26 mouse cellular contexts compared by ENCODE assay signal in the genomic region with DNA sequence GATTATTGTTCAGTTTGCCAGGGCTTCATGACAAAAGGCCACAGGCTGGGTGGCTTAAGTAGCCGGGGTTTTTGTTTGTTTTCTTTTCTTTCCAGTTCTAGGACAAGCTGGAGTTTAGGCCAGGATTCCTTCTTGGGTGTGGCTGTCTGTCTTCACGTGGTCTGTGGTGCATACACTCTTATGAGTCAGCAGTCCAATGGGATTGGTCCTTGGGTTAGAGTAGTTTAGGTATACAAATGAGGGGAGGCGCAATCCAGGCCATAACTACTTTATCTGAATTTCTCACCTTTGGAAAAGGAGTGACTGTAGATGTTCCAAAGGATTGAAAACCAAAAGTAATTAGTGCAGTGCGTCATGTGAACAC. TPM values are rescaled to one million over a fixed set of nuclear protein-coding genes. Genes with fewer than 3 reads are reported as not detected.
DNase-seq lines count a peak whose midpoint lies in the region; ATAC-seq and TF ChIP-seq lines count a peak whose summit lies in the region.
"Had no signal": no experiment of that assay in that cellular context is flagged by ENCODE, and none has a peak within 500 bp of the region (broad histone marks: within the 10 kb centered on the region; RNA-seq: fewer than 3 reads in every experiment).

No protein-coding gene starts in this region.

- H3K4me1 ChIP-seq in liver, embryonic 11.5 days (replicated peaks; ENCODE audit: control insufficient read depth, insufficient read depth, low read length): peaks cover 2% of the 10 kb centered on the region; the same call in 1 of the 2 replicates
- H3K4me1 ChIP-seq in ES-Bruce4 (ENCODE audit: control insufficient read depth, insufficient read depth, low read length): peaks cover 3% of the 10 kb centered on the region

- H3K79me2 ChIP-seq in myocyte (ENCODE audit: control insufficient read depth, insufficient read depth): no peaks in the 10 kb centered on the region

- H3ac ChIP-seq in myocyte (ENCODE audit: control insufficient read depth, insufficient read length): no peak overlapping the region

- no peak for DNase-seq in liver, embryonic 11.5 days (ENCODE audit: low spot score)
- DNase-seq in liver: no peak
- peak; percentile 95 for DNase-seq in R1 (ENCODE audit: low read depth, low spot score)
- DNase-seq in lung, adult 18-20 months: no peak
- no peak for DNase-seq in adrenal gland, adult (ENCODE audit: inconsistent age in 2 of 2, low spot score in 1 of 2)
- DNase-seq: adrenal gland, postnatal 25 days; cerebellum, adult 9-11 months; forebrain, postnatal 0 days; gastrocnemius, postnatal 25 days; heart, adult 2 months; heart, postnatal 4 days; kidney, adult 8-10 months; kidney, postnatal 14 days; layer of hippocampus, postnatal 36 days; lung, postnatal 10 days; right cerebral cortex, postnatal 25 days; spleen, adult 18-20 months; thymus, postnatal 14 days had no signal

- no peaks in the 10 kb centered on the region; the same call in 1 of the 2 replicates for H3K9me3 ChIP-seq in liver, embryonic 11.5 days (ENCODE audit: control insufficient read depth, low read length)
- H3K9me3 ChIP-seq in ES-Bruce4 (replicated peaks; ENCODE audit: control insufficient read depth, insufficient read depth, low read length, poor library complexity, severe bottlenecking): 0 out of 2 replicates have a peak, but pooled peaks cover 3% of the 10 kb centered on the region
- H3K9me3 ChIP-seq: liver, embryonic 15.5 days; midbrain, embryonic 12.5 days had no signal

- no peak overlapping the region for H3K4me2 ChIP-seq in liver, embryonic 11.5 days
- H3K4me2 ChIP-seq in myocyte (ENCODE audit: low read depth): peak overlapping the region; percentile 19
- H3K4me2 ChIP-seq: hindbrain, embryonic 14.5 days; liver, embryonic 15.5 days; midbrain, embryonic 12.5 days had no signal

- ATAC-seq in liver, embryonic 11.5 days (replicated peaks; ENCODE audit: low FRiP score): 0 out of 2 replicates have a peak, but pooled peaks have one; percentile 48
- no peak for ATAC-seq in cerebellum, adult (ENCODE audit: insufficient number of reproducible peaks, low FRiP score, low TSS enrichment)
- ATAC-seq: forebrain, postnatal 0 days; inflammation-experienced regulatory T-cells, adult 6 months had no signal

- no peak overlapping the region for H3K4me3 ChIP-seq in liver, embryonic 11.5 days (ENCODE audit: low read depth, low read length)
- no peak overlapping the region for H3K4me3 ChIP-seq in ES-Bruce4 (ENCODE audit: low read depth, low read length)
- H3K4me3 ChIP-seq in myocyte: no peak overlapping the region
- H3K4me3 ChIP-seq: heart, adult 2 months; layer of hippocampus, adult 2 months; liver, embryonic 15.5 days; midbrain, embryonic 12.5 days had no signal

- TF ChIP-seq CTCF in ES-Bruce4 (IDR thresholded peaks at IDR 0.05; ENCODE audit: low read depth, low read length): no peak

- TF ChIP-seq POLR2A in ES-Bruce4 (IDR thresholded peaks at IDR 0.05; ENCODE audit: insufficient read depth, low read length) (no peak), myocyte (IDR thresholded peaks at IDR 0.05; ENCODE audit: insufficient read length, low read depth) (no peak)

- no peak overlapping the region for H3K27ac ChIP-seq in liver, embryonic 11.5 days (ENCODE audit: low read depth, low read length)
- H3K27ac ChIP-seq in ES-Bruce4 (ENCODE audit: insufficient read depth, low read length): peak overlapping the region; percentile 99
- H3K27ac ChIP-seq: heart, adult 2 months; hindbrain, embryonic 14.5 days; layer of hippocampus, adult 2 months; liver, embryonic 15.5 days; midbrain, embryonic 12.5 days had no signal

- 74% methylated on average over 4 of the region's 4 CpGs for WGBS in liver, embryonic 11.5 days

- no peak overlapping the region for H3K9ac ChIP-seq in liver, embryonic 11.5 days (ENCODE audit: low read depth, low read length)
- H3K9ac ChIP-seq in ES-Bruce4 (ENCODE audit: low read depth, poor library complexity, severe bottlenecking): peak overlapping the region; percentile 78
- H3K9ac ChIP-seq: forebrain, postnatal 0 days; hindbrain, embryonic 14.5 days; liver, embryonic 15.5 days; midbrain, embryonic 12.5 days had no signal

- TF ChIP-seq EP300 in ES-Bruce4 (IDR thresholded peaks at IDR 0.05; ENCODE audit: insufficient read depth, low read depth, low read length): no peak

- H3K27me3 ChIP-seq in liver, embryonic 11.5 days (replicated peaks; ENCODE audit: control insufficient read depth, insufficient read depth, low read length): no peaks in the 10 kb centered on the region
- H3K27me3 ChIP-seq in ES-Bruce4 (ENCODE audit: control insufficient read depth, insufficient read depth, low read length, poor library complexity, severe bottlenecking): no peaks in the 10 kb centered on the region
- H3K27me3 ChIP-seq in myocyte (ENCODE audit: control insufficient read depth, insufficient read depth, insufficient read length): no peaks in the 10 kb centered on the region
- H3K27me3 ChIP-seq: liver, embryonic 15.5 days; midbrain, embryonic 12.5 days had no signal

- peaks cover 4% of the 10 kb centered on the region; the same call in 1 of the 2 replicates for H3K36me3 ChIP-seq in liver, embryonic 11.5 days (ENCODE audit: control insufficient read depth, insufficient read depth, low read length)
- no peaks in the 10 kb centered on the region; the same call in none of the 2 replicates for H3K36me3 ChIP-seq in ES-Bruce4 (ENCODE audit: control insufficient read depth, insufficient read depth, low read length, poor library complexity, severe bottlenecking)
- H3K36me3 ChIP-seq in myocyte (ENCODE audit: control insufficient read depth, insufficient read depth): no peaks in the 10 kb centered on the region
- H3K36me3 ChIP-seq: midbrain, embryonic 12.5 days had no signal

TF ChIP-seq in myocyte, 11 proteins besides CTCF, POLR2A, EP300 and RAD21:
- TF ChIP-seq POLR2AphosphoS2 (IDR thresholded peaks at IDR 0.05; ENCODE audit: insufficient read length, low read depth) (no peak), USF1 (IDR thresholded peaks at IDR 0.05; ENCODE audit: low read depth) (peak; percentile 94)

RNA-seq across cellular contexts. Expression of a gene that starts 1.4 kb away (rescaled TPM):
- polyA plus RNA-seq in liver, embryonic 11.5 days (2014; fragmentation: Nextera tagmentation; extraction: Ambion mirVana): 6.1 and 7.8 TPM in 2 replicates
- polyA plus RNA-seq in ES-Bruce4 (2011; ENCODE audit: insufficient read depth, insufficient read length, low read depth, missing spikeins) (13.1 and 15.7 TPM in 2 replicates), myocyte (2012; fragmentation: generic; extraction: Trizol) (1.4 TPM)

RNA-seq across cellular contexts. Expression of a gene that starts 16.4 kb away (rescaled TPM):
- 88.3 and 92.2 TPM in 2 replicates for polyA plus RNA-seq in liver, embryonic 11.5 days (2014; fragmentation: Nextera tagmentation; extraction: Ambion mirVana)
- polyA plus RNA-seq in ES-Bruce4 (2011; ENCODE audit: insufficient read depth, insufficient read length, low read depth, missing spikeins) (47.1 and 53.7 TPM in 2 replicates), myocyte (2012; fragmentation: generic; extraction: Trizol) (22.0 TPM)

RNA-seq across cellular contexts. Expression of a gene that starts 16.6 kb away (rescaled TPM):
- 0.43 and 0.49 TPM in 2 replicates for polyA plus RNA-seq in liver, embryonic 11.5 days (2014; fragmentation: Nextera tagmentation; extraction: Ambion mirVana)
- polyA plus RNA-seq in ES-Bruce4 (2011; ENCODE audit: insufficient read depth, insufficient read length, low read depth, missing spikeins): 0.84 and 0.88 TPM in 2 replicates
- polyA plus RNA-seq in myocyte (2012; fragmentation: generic; extraction: Trizol): 1.7 TPM

RNA-seq across cellular contexts. Expression of a gene that starts 52.5 kb away (rescaled TPM):
- polyA plus RNA-seq in liver, embryonic 11.5 days (2014; fragmentation: Nextera tagmentation; extraction: Ambion mirVana): 75.6 and 86.5 TPM in 2 replicates
- polyA plus RNA-seq in ES-Bruce4 (2011; ENCODE audit: insufficient read depth, insufficient read length, low read depth, missing spikeins): 58.0 and 71.6 TPM in 2 replicates
- polyA plus RNA-seq in myocyte (2012; fragmentation: generic; extraction: Trizol): 342 TPM
